In genomic region chr14:34043341-34043740, GRCm38 (mm10) we compare ENCODE assay signal across 20 mouse cellular contexts. TPM values are rescaled to one million over a fixed set of nuclear protein-coding genes. Genes with fewer than 3 reads are reported as not detected.
A peak's percentile ranks its signal among the peaks of the same experiment; 100 is the strongest.
DNase-seq lines count a peak whose midpoint lies in the region; ATAC-seq lines count a peak whose summit lies in the region.
"Had no signal": no experiment of that assay in that cellular context is flagged by ENCODE, and none has a peak within 500 bp of the region (broad histone marks: within the 10 kb centered on the region; RNA-seq: fewer than 3 reads in every experiment).

No protein-coding gene starts in this region.

- no peak for DNase-seq in cerebellum, adult 9-10 months
- peak; percentile 36 to 61 for DNase-seq in cerebellum, postnatal 14 days
- DNase-seq in cerebellum, adult 8-10 months = no peak
- DNase-seq in heart, adult 11 months = peak; percentile 68
- no peak for DNase-seq in heart, postnatal 14 days
- DNase-seq: adrenal gland, adult 8-10 months; adrenal gland, postnatal 14 days; adrenal gland, postnatal 36 days; B cell, adult 2 months; cerebellum, adult 11-12 months; forebrain, postnatal 0 days had no signal

- ATAC-seq in cerebellum, adult (ENCODE audit: insufficient number of reproducible peaks, low FRiP score, low TSS enrichment) = peak; percentile 57; the same call in 1 of the 2 replicates
- ATAC-seq: activated CD4-positive, CD25-positive, alpha-beta regulatory T cell, adult 4 months; CD4-positive, CD25-positive, alpha-beta regulatory T cell, adult 4 months; forebrain, embryonic 13.5 days; forebrain, embryonic 15.5 days; forebrain, postnatal 0 days; Patski had no signal

- intact Hi-C loops in heart, postnatal 14 days (cut with DNase I) = no loop called here

RNA-seq across cellular contexts. Expression of gene Antxrl, which starts 9.2 kb away (rescaled TPM):
- not detected for total RNA-seq in heart, postnatal 14 days (2021)
- total RNA-seq: adrenal gland, adult 18-20 months; adrenal gland, adult 8-10 months; adrenal gland, postnatal 14 days; adrenal gland, postnatal 36 days; CH12.LX; forebrain, postnatal 0 days had no signal

RNA-seq across cellular contexts. Expression of gene Gm5460, which starts 26.8 kb away (rescaled TPM):
- not detected for total RNA-seq in heart, postnatal 14 days (2021)
- total RNA-seq: adrenal gland, postnatal 14 days; CH12.LX; forebrain, postnatal 0 days; G1E had no signal

RNA-seq across cellular contexts. Expression of gene Gm30083, which starts 28.4 kb away (rescaled TPM):
- total RNA-seq in heart, postnatal 14 days (2021) = not detected
- total RNA-seq: adrenal gland, adult 18-20 months; adrenal gland, adult 8-10 months; adrenal gland, postnatal 14 days; adrenal gland, postnatal 36 days; CH12.LX; forebrain, postnatal 0 days; G1E had no signal

RNA-seq across cellular contexts. Expression of gene Anxa8, which starts 42.4 kb away (rescaled TPM):
- 1 to 10 TPM; 4.3 to 5.2 TPM for total RNA-seq in heart, postnatal 14 days (2021)
- total RNA-seq: G1E had no signal

RNA-seq across cellular contexts. Expression of gene A630023A22Rik, which starts 59.2 kb away (rescaled TPM):
- not detected for total RNA-seq in heart, postnatal 14 days (2021)
- total RNA-seq: adrenal gland, adult 18-20 months; adrenal gland, adult 8-10 months; adrenal gland, postnatal 14 days; adrenal gland, postnatal 36 days; CH12.LX; forebrain, postnatal 0 days had no signal

Comparison
In these comparisons a context has a peak if more than half of its experiments do, and no peak if none do; other contexts are left out.
1. DNase-seq: peak in cerebellum, postnatal 14 days (2 of 2) and heart, adult 11 months (single experiment); none in cerebellum, adult 9-10 months (single experiment), cerebellum, adult 8-10 months (single experiment) and heart, postnatal 14 days (0 of 2).